Mouse (Mus musculus) layer of hippocampus, adult 2 months (tissue): Measurements from ENCODE around the gene Garnl3. TPM values are rescaled to one million over a fixed set of nuclear protein-coding genes. Genes with fewer than 3 reads are reported as not detected.

Experiments used
- DNase-seq, 2 experiments: peaks; one replicate each; pipeline ENCODE4 v3.0.0; 2022; ENCODE audit warnings: low spot score in 2 of 2
- H3K27ac ChIP-seq: fragments of 200-600 bp; 2 replicates; pipeline ENCODE4 v1.8.1; 2022
- H3K4me3 ChIP-seq: fragments of 200-600 bp; 2 replicates; pipeline ENCODE4 v1.8.1; 2022; ENCODE audit warnings: mild to moderate bottlenecking
- CTCF ChIP-seq: fragments of 200-600 bp; conservative IDR thresholded peaks from 2 replicates; pipeline ENCODE4 v1.8.1; 2022; ENCODE audit warnings: antibody characterized with exemption, mild to moderate bottlenecking, moderate library complexity
- long read RNA-seq, 2 experiments: library from polyadenylated mRNA; stranded (forward); transcript quantifications; one replicate each; pipeline ENCODE4 v2.0.0; 2021; ENCODE audit warnings: borderline mapping rate in 2 of 2
- total RNA-seq, 2 experiments: library from RNA; stranded (reverse); gene quantifications; 2 replicates each; pipeline ENCODE4 v1.2.3; 2021

The Garnl3 gene
- total RNA-seq, result 10 to 100 TPM; 31.7 to 35.2 TPM
- long read RNA-seq, experiment 1, partial matches to known transcripts, result 3 of 19 reads
- long read RNA-seq, experiment 1, other reads (novel, unspliced or antisense), result 14 of 19 reads
- long read RNA-seq, experiment 2, partial matches to known transcripts, result 4 of 24 reads
- long read RNA-seq, experiment 2, other reads (novel, unspliced or antisense), result 18 of 24 reads

DNA sequence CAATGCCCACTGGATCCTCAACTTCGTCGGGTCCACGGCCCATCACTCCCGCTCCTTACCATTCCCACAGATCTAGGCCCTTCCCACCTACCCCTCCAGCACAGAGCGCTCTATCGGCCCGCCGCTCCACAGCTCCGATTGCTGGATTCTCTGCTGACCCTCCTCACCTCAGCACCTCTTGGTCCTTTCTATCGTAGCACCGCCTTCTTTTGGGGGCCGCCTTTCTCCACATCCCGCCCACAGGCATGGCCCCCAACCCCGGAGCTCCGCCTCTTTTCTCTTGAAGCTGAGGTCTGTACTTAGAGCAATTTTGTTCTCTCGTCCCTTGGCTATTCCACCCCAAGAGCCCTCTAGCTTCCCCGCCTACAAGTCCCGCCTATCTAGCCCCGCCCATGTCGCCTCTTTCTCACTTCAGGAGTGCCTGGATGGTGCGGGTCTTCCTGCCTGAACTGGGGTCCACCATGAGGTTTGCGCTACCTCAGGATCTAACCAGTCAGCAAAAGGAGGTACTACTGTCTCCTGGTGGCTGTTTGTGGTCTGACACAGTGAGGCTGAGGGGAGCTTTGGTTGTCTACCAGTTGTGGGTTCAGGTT, at the start of gene Garnl3:
TSS of gene Garnl3 (minus strand) at position 155 of the 593 bp plus-strand sequence.
- TF ChIP-seq CTCF, result peak; percentile 86
- Histone ChIP-seq H3K4me3 (peak within 1 kb of the TSS; percentile 94), H3K27ac (peak within 1 kb of the TSS; percentile 85)
- peak; percentile 55 to 58 for DNase-seq

DNA sequence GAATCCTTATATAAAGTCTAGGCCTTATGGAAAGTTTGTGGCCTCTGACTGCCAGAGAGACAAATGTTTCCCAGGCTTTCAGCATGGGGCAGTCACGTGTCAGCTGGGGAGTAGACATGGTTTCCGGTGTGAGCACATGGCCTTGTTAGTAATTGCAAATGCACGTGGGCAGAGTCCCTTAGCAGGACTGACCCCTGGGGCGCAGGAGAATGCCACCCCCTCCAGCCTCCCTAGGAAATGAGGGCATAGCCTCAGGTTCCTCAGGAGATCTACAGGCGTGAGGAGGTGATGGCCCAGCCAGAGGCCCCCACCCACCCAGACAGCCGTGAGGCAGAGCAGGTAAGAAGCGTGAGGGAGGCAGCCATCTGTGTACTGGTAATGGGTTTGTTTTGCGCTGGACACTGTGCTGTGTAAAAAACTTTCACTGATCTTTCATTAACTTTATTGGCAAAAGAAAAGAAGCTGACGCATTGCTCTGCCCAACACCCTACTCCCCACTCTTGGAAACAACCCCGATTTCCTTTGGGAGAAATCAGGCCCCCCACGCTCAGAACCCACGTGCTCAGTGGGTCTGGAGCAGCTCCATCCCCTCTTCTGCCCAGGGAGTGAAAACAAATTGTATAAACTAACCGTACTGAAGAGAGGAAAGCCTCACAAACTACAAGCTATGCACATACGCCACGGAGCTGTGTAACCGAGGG, 48.6 kb upstream of the Garnl3 start:
- TF ChIP-seq CTCF, result no peak
- Histone ChIP-seq H3K4me3 (no peak overlapping the region), H3K27ac (peak overlapping the region; percentile 33; the same call in 1 of the 2 replicates)
- DNase-seq, result peak in 1 of 2 experiments; percentile 58

DNA sequence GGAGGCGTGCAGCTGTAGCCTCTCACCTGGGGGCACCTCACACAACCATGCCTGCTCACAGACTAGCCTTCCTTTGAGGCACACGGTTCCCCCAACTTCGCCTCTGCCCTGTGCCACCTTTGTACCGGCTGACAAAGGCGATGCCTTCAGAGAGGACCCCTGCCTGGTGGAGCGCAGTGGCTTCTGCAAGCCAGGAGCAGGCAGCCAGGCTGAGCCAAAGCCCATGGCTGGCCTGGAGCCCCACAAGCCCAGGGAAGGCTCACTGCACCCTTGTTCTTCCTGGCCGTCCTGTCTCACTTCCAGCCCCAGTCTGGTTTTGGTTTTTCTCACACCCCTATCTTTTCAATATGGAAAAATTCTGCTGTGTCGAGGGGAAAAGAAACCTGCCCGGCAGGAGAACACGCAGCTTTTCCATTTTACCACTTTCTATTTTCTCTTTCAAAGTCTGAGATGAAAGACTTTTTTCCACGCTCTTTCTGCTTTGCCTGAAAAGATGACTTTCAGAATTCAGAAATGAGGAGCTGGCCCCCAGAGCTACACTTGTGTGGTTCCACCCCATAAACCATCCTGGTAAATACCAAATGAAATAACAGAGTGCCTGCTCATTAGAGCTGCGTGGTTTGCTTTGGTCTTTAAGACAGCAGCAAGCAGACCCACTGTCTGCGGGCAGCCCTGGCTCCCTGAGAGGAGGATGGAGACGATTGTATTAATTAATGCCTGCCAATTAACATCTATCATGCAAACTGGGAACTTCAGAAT, 47.9 kb upstream of the Garnl3 start:
- no peak for DNase-seq
- no peak overlapping the region for H3K4me3 ChIP-seq
- no peak for TF ChIP-seq CTCF
- peak overlapping the region; percentile 33; the same call in 1 of the 2 replicates for H3K27ac ChIP-seq

DNA sequence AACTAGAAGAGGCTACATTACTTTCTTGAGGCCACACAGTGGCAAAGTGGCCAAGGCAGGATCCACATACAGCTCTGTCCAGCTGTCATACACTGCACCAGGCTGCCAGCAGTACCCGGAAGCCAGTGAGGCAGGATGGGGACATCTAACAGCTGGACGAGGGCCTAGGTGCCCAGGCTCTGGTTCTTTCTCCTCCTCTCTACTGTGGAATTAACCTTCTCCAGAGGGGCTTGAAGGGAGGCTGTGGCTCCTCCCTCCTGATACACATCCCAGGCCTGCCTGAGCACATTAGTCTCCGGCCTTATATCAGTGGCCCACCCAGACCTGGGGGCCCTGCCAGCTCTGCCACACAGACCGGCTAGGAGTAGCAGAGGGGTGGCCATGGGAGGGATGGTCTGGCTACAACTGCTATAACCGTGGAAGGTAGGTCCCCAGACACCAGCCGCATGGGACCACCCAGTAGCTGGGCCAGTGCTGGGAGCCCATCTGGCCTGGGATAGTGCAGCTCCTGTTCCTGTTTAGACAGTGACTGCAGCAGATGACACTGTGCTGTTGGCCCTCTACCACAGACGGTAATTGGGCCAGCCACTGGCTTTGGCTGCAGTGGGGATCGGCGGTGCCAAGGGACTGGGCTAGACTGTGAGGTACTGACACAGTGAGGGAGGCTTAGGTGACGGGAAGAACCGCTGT, 46.9 kb upstream of the Garnl3 start:
- Histone ChIP-seq H3K4me3 (no peak overlapping the region), H3K27ac (peak overlapping the region; percentile 48; the same call in 1 of the 2 replicates)
- TF ChIP-seq CTCF, result no peak
- DNase-seq, result peak; percentile 44 to 49

DNA sequence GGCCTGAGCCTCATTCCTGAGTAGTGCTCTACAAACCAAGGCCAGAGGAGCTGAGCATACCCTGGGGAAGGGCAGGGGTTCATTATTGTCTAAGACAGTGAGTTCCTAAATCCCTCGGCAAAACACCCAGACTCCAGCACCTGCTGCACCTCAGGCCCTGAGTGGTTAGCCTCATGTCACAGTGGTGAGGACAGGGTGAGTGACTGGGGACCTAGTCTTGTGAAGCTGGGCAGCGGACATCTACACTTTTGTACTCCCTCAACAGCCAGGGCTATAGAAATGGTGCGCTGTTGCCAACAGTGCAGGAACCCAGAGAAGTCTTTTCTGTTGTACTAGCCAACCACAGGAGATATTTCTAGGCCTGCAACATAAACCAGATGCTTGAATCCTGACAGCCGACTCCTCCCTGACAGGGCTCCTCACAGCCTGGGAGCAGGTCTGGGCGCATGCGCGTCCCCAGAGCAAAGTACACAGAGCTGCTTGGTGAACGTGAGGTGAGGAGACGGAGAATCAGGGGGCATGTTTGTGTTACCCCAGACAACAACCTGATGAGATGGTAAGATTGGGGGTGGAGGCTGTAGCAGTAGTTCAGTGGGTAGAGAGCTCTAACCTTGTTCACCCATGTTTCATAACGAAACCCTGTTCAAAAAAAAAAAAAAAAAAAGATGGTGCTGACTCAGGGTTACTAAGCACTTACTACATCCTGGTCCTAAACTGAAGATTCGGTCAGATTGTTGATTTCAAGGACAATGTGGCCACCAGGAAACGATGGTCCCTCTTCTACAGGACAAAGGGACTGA, 46.2 kb upstream of the Garnl3 start:
- no peak overlapping the region for H3K4me3 ChIP-seq
- no peak for TF ChIP-seq CTCF
- peak overlapping the region; percentile 46; the same call in 1 of the 2 replicates for H3K27ac ChIP-seq
- DNase-seq, result no peak

DNA sequence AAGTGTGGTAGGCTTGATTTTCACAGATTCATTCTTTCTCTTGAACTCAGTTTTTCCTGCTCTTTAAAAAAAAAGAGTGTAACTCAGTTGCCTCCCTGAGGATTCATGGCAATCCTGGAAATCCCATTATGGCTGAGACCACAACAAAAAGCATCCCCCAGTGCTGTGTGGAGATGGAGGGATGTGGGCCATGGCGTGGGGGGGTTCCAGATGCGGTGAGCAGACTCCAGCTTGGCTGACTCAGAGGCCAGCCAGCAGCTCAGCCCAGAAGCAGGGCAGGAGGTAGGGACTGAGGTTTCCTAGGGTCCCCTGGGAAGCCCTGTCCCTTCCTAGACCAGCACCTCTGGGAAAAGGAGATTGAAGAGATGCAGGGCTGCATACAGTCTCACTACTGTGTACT, 45.5 kb upstream of the Garnl3 start:
- H3K27ac ChIP-seq, result peak overlapping the region; percentile 46; the same call in 1 of the 2 replicates
- no peak for TF ChIP-seq CTCF
- H3K4me3 ChIP-seq, result no peak overlapping the region
- no peak for DNase-seq

DNA sequence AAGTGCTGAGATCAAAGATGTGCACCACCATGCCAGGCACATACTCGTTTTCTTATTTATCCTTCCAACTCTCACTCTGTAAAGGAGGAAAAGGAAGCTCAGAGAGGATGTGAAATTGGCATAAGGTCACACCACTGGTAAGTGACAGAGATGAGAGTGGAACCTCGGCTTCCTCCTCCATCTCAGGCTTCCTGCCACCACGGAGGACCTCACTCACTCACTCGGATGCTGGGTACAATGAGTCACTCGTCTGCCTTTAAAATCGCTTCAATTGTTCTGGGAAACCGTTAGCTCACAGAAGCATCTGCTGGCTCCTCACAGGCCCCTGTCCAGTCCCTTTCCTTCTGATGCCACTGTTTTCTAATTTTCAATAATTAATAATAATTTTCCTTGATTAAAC, 45.1 kb upstream of the Garnl3 start:
- DNase-seq, result no peak
- peak overlapping the region; percentile 46; the same call in 1 of the 2 replicates for H3K27ac ChIP-seq
- H3K4me3 ChIP-seq, result no peak overlapping the region
- TF ChIP-seq CTCF, result no peak

DNA sequence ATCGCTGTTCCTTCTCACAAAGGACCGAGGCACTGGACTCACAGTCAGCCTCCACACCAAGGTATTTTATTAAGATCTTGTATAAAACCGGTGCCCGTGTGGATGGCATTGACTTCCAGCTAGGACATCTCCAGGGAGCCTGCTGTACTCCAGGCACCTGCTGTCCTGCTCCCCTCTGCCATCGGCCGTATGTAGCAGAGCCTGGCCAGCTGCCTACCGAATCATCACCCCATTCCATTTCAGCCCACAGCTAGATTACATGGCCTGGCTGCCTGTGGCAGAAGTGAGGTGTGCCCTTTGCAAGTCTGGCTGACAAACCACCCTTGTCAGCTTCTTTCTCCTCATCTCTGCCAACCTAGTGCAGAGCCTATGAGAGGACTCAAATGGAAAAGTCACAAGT, 42.2 kb upstream of the Garnl3 start:
- Histone ChIP-seq H3K27ac (no peak overlapping the region), H3K4me3 (no peak overlapping the region)
- no peak for DNase-seq
- no peak for TF ChIP-seq CTCF

DNA sequence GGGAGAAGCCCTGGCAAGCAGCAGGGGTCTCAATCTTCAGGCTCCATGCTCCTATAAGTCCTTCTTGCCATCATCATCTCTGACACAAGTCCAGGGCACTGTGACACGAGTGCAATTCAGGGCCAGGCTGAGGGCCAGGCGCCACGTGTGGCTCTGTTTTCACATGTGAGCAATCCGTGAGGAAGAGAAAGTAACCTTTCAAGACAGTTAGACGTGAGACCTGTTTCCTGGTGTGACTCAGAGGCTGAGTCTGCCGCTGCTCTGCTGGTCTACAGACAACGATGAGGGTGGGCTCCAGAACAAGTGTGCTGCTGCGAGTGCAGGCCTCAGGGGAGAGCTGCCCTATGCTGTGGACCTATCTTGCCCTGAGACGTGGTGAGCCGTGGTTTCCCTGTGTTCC, 41.7 kb upstream of the Garnl3 start:
- DNase-seq, result no peak
- Histone ChIP-seq H3K4me3 (no peak overlapping the region), H3K27ac (no peak overlapping the region)
- no peak for TF ChIP-seq CTCF

DNA sequence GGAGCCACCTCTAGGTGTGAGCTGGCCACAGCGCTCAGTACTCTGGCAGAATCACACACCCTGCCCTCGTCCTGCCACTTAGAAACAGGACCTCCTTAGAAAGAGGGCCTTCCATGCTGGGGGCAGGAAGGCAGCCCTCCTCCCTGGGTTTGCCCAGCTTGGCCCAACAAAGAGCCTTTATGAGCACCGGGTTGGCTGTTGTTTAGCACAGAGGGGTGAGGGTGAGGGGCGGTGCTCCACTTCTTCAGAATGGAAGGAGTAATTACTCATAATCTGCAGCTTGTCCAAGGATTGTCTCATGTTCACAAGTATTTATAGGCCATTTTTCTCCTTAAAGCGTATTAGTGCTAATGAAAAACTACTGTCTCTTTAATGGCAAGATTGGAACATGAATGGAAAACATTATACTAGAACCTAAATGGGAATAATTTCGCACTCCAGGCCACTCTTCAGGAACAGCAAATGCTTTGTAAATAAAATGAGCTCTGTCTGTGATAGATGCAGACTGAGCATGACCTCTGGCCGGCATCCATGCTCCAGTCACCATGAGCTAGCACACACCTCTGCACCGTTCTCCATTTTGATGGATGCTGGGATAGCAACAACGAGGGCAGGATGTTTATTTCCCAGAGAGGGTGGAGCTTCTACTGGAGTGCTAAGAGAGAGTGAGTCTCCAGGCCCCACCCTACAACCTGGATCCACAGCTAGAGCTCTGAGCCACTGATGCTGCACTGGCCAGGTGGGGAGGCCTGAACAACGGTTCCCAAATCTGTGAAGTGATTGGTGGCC, 39.5 kb upstream of the Garnl3 start:
- H3K4me3 ChIP-seq, result no peak overlapping the region
- no peak for DNase-seq
- no peak for TF ChIP-seq CTCF
- H3K27ac ChIP-seq, result peak overlapping the region; percentile 37; the same call in 1 of the 2 replicates

DNA sequence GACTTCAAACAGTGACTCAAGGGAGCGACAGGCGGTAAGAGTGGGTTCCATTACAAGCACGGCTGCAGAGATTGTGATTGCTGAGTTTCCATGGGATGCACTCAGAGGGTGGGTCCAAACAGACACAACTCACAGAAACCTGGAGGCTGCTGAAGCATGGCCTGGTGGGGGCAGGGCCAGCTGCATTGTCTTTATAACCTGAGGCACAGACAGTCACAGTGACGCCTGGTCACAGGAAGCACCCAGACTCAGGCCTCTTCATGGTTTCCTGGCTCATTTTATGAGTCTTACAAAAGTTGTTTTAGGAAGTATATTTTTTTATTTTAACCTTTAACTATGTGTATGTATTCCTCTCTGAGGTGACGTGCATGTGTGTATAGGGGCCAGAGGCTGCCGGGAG, 38.0 kb upstream of the Garnl3 start:
- DNase-seq, result no peak
- Histone ChIP-seq H3K27ac (no peak overlapping the region), H3K4me3 (no peak overlapping the region)
- TF ChIP-seq CTCF, result no peak
